ENCODE assay signal across 8 mouse cellular contexts in genomic region chr5:66075032-66075488, GRCm38 (mm10).
DNase-seq lines count a peak whose midpoint lies in the region; ATAC-seq lines count a peak whose summit lies in the region.

No protein-coding gene starts in this region.

- H3K36me3 ChIP-seq in forebrain, embryonic 12.5 days (replicated peaks) = no peaks in the 10 kb centered on the region

- no peak overlapping the region for H3K9ac ChIP-seq in forebrain, embryonic 12.5 days

- H3K27ac ChIP-seq in forebrain, embryonic 12.5 days = no peak overlapping the region

- no peak overlapping the region for H3K4me3 ChIP-seq in forebrain, embryonic 12.5 days (replicated peaks)

- ATAC-seq in forebrain, embryonic 12.5 days (ENCODE audit: low FRiP score) = no peak

- no peak overlapping the region for H3K4me2 ChIP-seq in forebrain, embryonic 12.5 days

- H3K4me1 ChIP-seq in forebrain, embryonic 12.5 days = peaks cover 3% of the 10 kb centered on the region; the same call in 1 of the 2 replicates

- peak; percentile 85 to 87 for DNase-seq in B cell, adult 2 months
- DNase-seq in c-Kit-positive CD71-negative TER-119-negative erythroid progenitor cells, embryonic 14.5 days (ENCODE audit: low read depth) = peak; percentile 58
- peak; percentile 65 for DNase-seq in kidney, postnatal 14 days
- peak; percentile 54 to 72 for DNase-seq in monocyte, adult 2 months (ENCODE audit: low read depth in 1 of 2, low spot score in 2 of 2)
- DNase-seq in embryo, embryonic 11 days = no peak
- DNase-seq in right cerebral cortex, postnatal 14 days = no peak
- DNase-seq in testis, postnatal 10 days (ENCODE audit: low spot score) = no peak

- peaks cover 4% of the 10 kb centered on the region; the same call in 1 of the 2 replicates for H3K27me3 ChIP-seq in forebrain, embryonic 12.5 days

- WGBS in forebrain, embryonic 12.5 days = 88% methylated on average over 9 of the region's 9 CpGs

- no peaks in the 10 kb centered on the region for H3K9me3 ChIP-seq in forebrain, embryonic 12.5 days

Comparison
In these comparisons a context has a peak if more than half of its experiments do, and no peak if none do; other contexts are left out.
1. DNase-seq: peak in B cell, adult 2 months (2 of 2), c-Kit-positive CD71-negative TER-119-negative erythroid progenitor cells, embryonic 14.5 days (single experiment), kidney, postnatal 14 days (single experiment) and monocyte, adult 2 months (2 of 2); none in embryo, embryonic 11 days (single experiment), right cerebral cortex, postnatal 14 days (single experiment) and testis, postnatal 10 days (single experiment).